Mouse (Mus musculus) small intestine, adult 2 months (tissue): ENCODE measurements around the gene Dcps.

Source experiments
- CTCF ChIP-seq: fragments of 200-500 bp; IDR thresholded peaks from 2 replicates; pipeline ENCODE4 v1.5.1; 2012; ENCODE audit warnings: low read depth, mild to moderate bottlenecking, control low read depth, inconsistent platforms, low read length, moderate library complexity, mixed read lengths; ENCODE audit not compliant: insufficient replicate concordance, insufficient read length; ENCODE audit errors: extremely low read depth
- POLR2A ChIP-seq: fragments of 200-500 bp; IDR thresholded peaks from 2 replicates; pipeline ENCODE4 v1.6.1; 2012; ENCODE audit warnings: low read depth, mild to moderate bottlenecking, control low read depth, inconsistent platforms, low read length, moderate library complexity

DNA sequence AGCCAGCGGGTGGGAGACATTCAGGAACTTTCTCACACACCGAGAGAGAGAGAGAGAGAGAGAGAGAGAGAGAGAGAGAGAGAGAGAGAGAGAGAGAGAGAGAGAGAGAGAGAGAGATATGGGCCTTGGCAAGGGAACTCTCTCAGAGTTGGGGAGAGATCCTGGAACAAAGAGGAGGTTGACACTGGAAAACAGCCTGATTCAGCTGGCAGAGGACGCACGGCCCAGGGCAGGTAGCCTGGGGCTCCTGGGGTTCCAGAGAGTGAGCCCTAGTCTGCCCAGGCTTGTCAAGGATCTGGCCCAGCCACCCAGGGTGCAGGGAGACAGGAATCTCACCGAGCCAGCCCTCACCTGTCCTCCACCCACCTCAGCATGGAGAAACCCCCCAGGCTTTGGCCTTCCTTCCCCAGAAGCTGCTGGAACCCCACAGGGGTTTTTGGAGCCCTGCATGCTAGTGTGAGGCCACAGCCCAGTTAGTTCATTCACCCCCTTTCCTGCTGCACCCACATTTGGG is 36.6 kb downstream of the Dcps start:
- TF ChIP-seq CTCF: no peak
- no peak for TF ChIP-seq POLR2A
